Mouse (Mus musculus) spleen, adult 2 months (tissue): ENCODE measurements around the gene Fau. TPM values are rescaled to one million over a fixed set of nuclear protein-coding genes. Genes with fewer than 3 reads are reported as not detected.

Experiments
- DNase-seq, 2 experiments: peaks; one replicate each; pipeline versions ENCODE4 v3.0.0 to v3.0.0-alpha.2; 2012 to 2021; ENCODE audit warnings: low spot score in 2 of 2, low read depth in 1 of 2
- H3K27ac ChIP-seq: fragments of 200-500 bp; 2 replicates; pipeline ENCODE4 v1.5.1; 2012; ENCODE audit warnings: low read length, inconsistent platforms; ENCODE audit not compliant: insufficient read depth
- H3K27me3 ChIP-seq: fragments of 200-500 bp; 2 replicates; pipeline ENCODE4 v1.6.1; 2012; ENCODE audit warnings: mild to moderate bottlenecking, moderate library complexity, low read length, inconsistent platforms; ENCODE audit not compliant: control insufficient read depth, insufficient read depth
- H3K36me3 ChIP-seq: fragments of 200-500 bp; 2 replicates; pipeline ENCODE4 v1.6.1; 2012; ENCODE audit warnings: mild to moderate bottlenecking, low read length, inconsistent platforms; ENCODE audit not compliant: control insufficient read depth, insufficient read depth
- H3K4me1 ChIP-seq: fragments of 200-500 bp; 2 replicates; pipeline ENCODE4 v1.6.1; 2011; ENCODE audit warnings: inconsistent platforms; ENCODE audit not compliant: control insufficient read depth, insufficient read depth, insufficient read length
- H3K4me3 ChIP-seq: fragments of 200-500 bp; 2 replicates; pipeline ENCODE4 v1.5.1; 2011; ENCODE audit warnings: mild to moderate bottlenecking, inconsistent platforms; ENCODE audit not compliant: insufficient read depth, insufficient read length; ENCODE audit errors: extremely low read depth
- CTCF ChIP-seq: fragments of 200-500 bp; IDR thresholded peaks from 2 replicates; pipeline ENCODE4 v1.5.1; 2011; ENCODE audit warnings: mild to moderate bottlenecking, inconsistent platforms; ENCODE audit not compliant: insufficient read depth, insufficient read length, insufficient replicate concordance; ENCODE audit errors: extremely low read depth
- POLR2A ChIP-seq: fragments of 200-500 bp; IDR thresholded peaks from 2 replicates; pipeline ENCODE4 v1.6.1; 2011; ENCODE audit warnings: low read depth, low read length, inconsistent platforms
- WGBS: fragments of 180-500 bp; shearing (Covaris S2); methylation state at CpG from one replicate; pipeline ENCODE4 v1.1.7; 2018; 5-methylcytosine and 5-hydroxymethylcytosine counted together
- polyA plus RNA-seq: library from polyadenylated mRNA; depleted of rRNA; stranded (reverse); fragments of >200 nt; gene quantifications from 2 replicates; pipeline ENCODE4 v1.2.3, GENCODE M21; 2012

Fau gene
- polyA plus RNA-seq, 1 experiment = 1,884 TPM

GRCm38 (mm10) chr19:6084478-6085248 lies 27.0 kb downstream of the Fau start, which contains the start of the genes Zfpl1 and Cdca5:
Gene Zfpl1, minus strand, starts transcription at chr19:6084956.
Gene Cdca5, plus strand, starts transcription at chr19:6084983.
- no peaks in the 10 kb centered on the region for H3K27me3 ChIP-seq
- TF ChIP-seq POLR2A (peak; percentile 43; the same call in 1 of the 2 replicates), CTCF (no peak)
- DNase-seq = peak; percentile 93 to 96
- peak within 1 kb of the TSS; percentile 53; the same call in 1 of the 2 replicates for H3K27ac ChIP-seq
- H3K4me3 ChIP-seq = peak within 1 kb of the TSS; percentile 77
- under 1% methylated on average over 58 of the region's 58 CpGs for WGBS
- peaks cover 4% of the 10 kb centered on the region; the same call in 1 of the 2 replicates for H3K4me1 ChIP-seq
- peaks cover 16% of the 10 kb centered on the region for H3K36me3 ChIP-seq

- peaks cover 14% of the 10 kb centered on the region for H3K36me3 ChIP-seq
- peak overlapping the region; percentile 62 for H3K4me3 ChIP-seq
- H3K27me3 ChIP-seq = no peaks in the 10 kb centered on the region
- peak in 1 of 2 experiments; percentile 62 for DNase-seq
- H3K4me1 ChIP-seq = peaks cover 4% of the 10 kb centered on the region; the same call in 1 of the 2 replicates
- WGBS = under 1% methylated on average over 17 of the region's 17 CpGs
- no peak overlapping the region for H3K27ac ChIP-seq
- TF ChIP-seq POLR2A (no peak), CTCF (no peak)
Measured at GRCm38 (mm10) chr19:6085417-6085879, 27.8 kb downstream of the Fau start.

GRCm38 (mm10) chr19:6088841-6089240 lies 31.2 kb downstream of the Fau start:
- Histone ChIP-seq H3K4me3 (no peak overlapping the region), H3K27me3 (no peaks in the 10 kb centered on the region), H3K36me3 (no peaks in the 10 kb centered on the region), H3K4me1 (peaks cover 3% of the 10 kb centered on the region; the same call in 1 of the 2 replicates), H3K27ac (no peak overlapping the region)
- no peak for TF ChIP-seq POLR2A
- no peak for TF ChIP-seq CTCF
- DNase-seq = no peak
- 96% methylated on average over 13 of the region's 13 CpGs for WGBS

- Histone ChIP-seq H3K4me1 (no peaks in the 10 kb centered on the region), H3K27me3 (no peaks in the 10 kb centered on the region), H3K27ac (no peak within 1 kb of the TSS), H3K4me3 (no peak within 1 kb of the TSS), H3K36me3 (no peaks in the 10 kb centered on the region)
- DNase-seq = no peak
- WGBS = 95% methylated on average over 7 of the region's 7 CpGs
- TF ChIP-seq POLR2A = no peak
- TF ChIP-seq CTCF = no peak
Measured at GRCm38 (mm10) chr19:6094119-6094518, 36.5 kb downstream of the Fau start, which contains the start of gene AC131692.1. Gene AC131692.1, plus strand, starts transcription at chr19:6094419.

GRCm38 (mm10) chr19:6097847-6098246 lies 40.2 kb downstream of the Fau start:
- Histone ChIP-seq H3K36me3 (no peaks in the 10 kb centered on the region), H3K4me1 (no peaks in the 10 kb centered on the region), H3K27me3 (no peaks in the 10 kb centered on the region), H3K27ac (no peak overlapping the region), H3K4me3 (no peak overlapping the region)
- TF ChIP-seq POLR2A (no peak), CTCF (no peak)
- no peak for DNase-seq
- WGBS = 75% methylated on average over 3 of the region's 3 CpGs

- Histone ChIP-seq H3K27ac (no peak overlapping the region), H3K4me3 (no peak overlapping the region), H3K27me3 (no peaks in the 10 kb centered on the region), H3K36me3 (no peaks in the 10 kb centered on the region), H3K4me1 (no peaks in the 10 kb centered on the region)
- 90% methylated on average over 6 of the region's 6 CpGs for WGBS
- no peak for DNase-seq
- TF ChIP-seq CTCF = no peak
- no peak for TF ChIP-seq POLR2A
Measured at GRCm38 (mm10) chr19:6101186-6101585, 43.5 kb downstream of the Fau start.

GRCm38 (mm10) chr19:6102169-6102853 lies 44.7 kb downstream of the Fau start:
- DNase-seq = no peak
- TF ChIP-seq CTCF (no peak), POLR2A (no peak)
- Histone ChIP-seq H3K4me3 (no peak overlapping the region), H3K36me3 (no peaks in the 10 kb centered on the region), H3K27me3 (no peaks in the 10 kb centered on the region), H3K27ac (no peak overlapping the region), H3K4me1 (no peaks in the 10 kb centered on the region)
- WGBS = 74% methylated on average over 6 of the region's 6 CpGs
